Mouse (Mus musculus) embryonic facial prominence, embryonic 15.5 days (tissue): Measurements from ENCODE around the gene Hoxd9. TPM values are rescaled to one million over a fixed set of nuclear protein-coding genes. Genes with fewer than 3 reads are reported as not detected.

Experiments used
- ATAC-seq: fragments of 200-750 bp; cut with Nextera tagmentation; 2 replicates; pipeline ENCODE4 v1.8.0; 2017; ENCODE audit warnings: low read depth, moderate TSS enrichment; ENCODE audit not compliant: insufficient number of reproducible peaks, low FRiP score, low TSS enrichment
- H3K27ac ChIP-seq: fragments of 300-500 bp; sonication (generic); replicated peaks from 2 replicates; pipeline ENCODE4 v1.5.1; 2015; ENCODE audit warnings: mild to moderate bottlenecking, inconsistent platforms
- H3K27me3 ChIP-seq: fragments of 300-500 bp; sonication (generic); 2 replicates; pipeline ENCODE4 v1.6.1; 2015; ENCODE audit warnings: inconsistent platforms
- H3K36me3 ChIP-seq: fragments of 300-500 bp; sonication (generic); 2 replicates; pipeline ENCODE4 v1.6.1; 2015; ENCODE audit warnings: mild to moderate bottlenecking, inconsistent platforms
- H3K4me1 ChIP-seq: fragments of 300-500 bp; sonication (generic); 2 replicates; pipeline ENCODE4 v1.6.1; 2015; ENCODE audit warnings: inconsistent platforms
- H3K4me2 ChIP-seq: fragments of 300-500 bp; sonication (generic); replicated peaks from 2 replicates; pipeline ENCODE4 v1.6.1; 2015; ENCODE audit warnings: mild to moderate bottlenecking, inconsistent platforms
- H3K4me3 ChIP-seq: fragments of 300-500 bp; sonication (generic); replicated peaks from 2 replicates; pipeline ENCODE4 v1.5.1; 2015; ENCODE audit warnings: mild to moderate bottlenecking, inconsistent platforms
- H3K9ac ChIP-seq: fragments of 300-500 bp; sonication (generic); 2 replicates; pipeline ENCODE4 v1.6.1; 2015; ENCODE audit warnings: inconsistent platforms
- H3K9me3 ChIP-seq: fragments of 300-500 bp; sonication (generic); replicated peaks from 2 replicates; pipeline ENCODE4 v1.6.1; 2016; ENCODE audit warnings: inconsistent platforms
- WGBS: fragments of 180-500 bp; shearing (Covaris S2); methylation state at CpG from one replicate; pipeline ENCODE4 v1.1.7; 2015; 5-methylcytosine and 5-hydroxymethylcytosine counted together
- polyA plus RNA-seq: library from polyadenylated mRNA; unstranded; fragments of >200 nt; fragmentation: Nextera tagmentation; extraction: Ambion mirVana; gene quantifications from 2 replicates; pipeline ENCODE4 v1.2.1, GENCODE M21; 2015

Hoxd9 gene
- polyA plus RNA-seq, 1 experiment from 2014 or later = 2.8 TPM

DNA sequence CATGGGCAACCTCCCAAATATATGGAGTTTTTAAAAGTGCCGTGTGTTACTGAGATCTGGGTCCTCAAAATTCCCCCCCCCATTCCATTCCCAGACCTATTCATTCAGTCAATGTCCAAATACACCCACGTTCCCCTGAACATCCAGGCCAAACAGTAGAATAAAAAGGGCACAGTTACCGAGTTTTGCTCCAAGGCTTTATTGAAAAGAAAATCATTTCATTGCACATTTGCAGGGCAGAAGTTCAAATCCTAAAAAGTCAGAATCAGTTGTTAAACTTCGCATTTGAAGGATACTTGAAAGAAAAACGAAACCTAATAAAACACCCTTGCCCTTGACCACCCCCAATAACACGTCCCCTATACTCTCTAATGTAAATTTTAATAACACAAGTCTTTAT, 5.3 kb downstream of the Hoxd9 start:
- no peak for ATAC-seq
- Histone ChIP-seq H3K27me3 (peaks cover 95% of the 10 kb centered on the region), H3K27ac (no peak overlapping the region), H3K4me3 (no peak overlapping the region), H3K9ac (no peak overlapping the region), H3K4me1 (peaks cover 29% of the 10 kb centered on the region), H3K4me2 (no peak overlapping the region), H3K9me3 (no peaks in the 10 kb centered on the region), H3K36me3 (no peaks in the 10 kb centered on the region)
- WGBS = 24% methylated on average over 6 of the region's 6 CpGs

- Histone ChIP-seq H3K27me3 (peaks cover 94% of the 10 kb centered on the region), H3K4me3 (no peak overlapping the region), H3K9ac (no peak overlapping the region), H3K9me3 (no peaks in the 10 kb centered on the region), H3K36me3 (no peaks in the 10 kb centered on the region), H3K27ac (no peak overlapping the region), H3K4me1 (peaks cover 24% of the 10 kb centered on the region), H3K4me2 (no peak overlapping the region)
- WGBS = 15% methylated on average over 10 of the region's 10 CpGs
- no peak for ATAC-seq
These were observed 5.8 kb downstream of the Hoxd9 start for GRCm38 (mm10) chr2:74703317-74703716.

DNA sequence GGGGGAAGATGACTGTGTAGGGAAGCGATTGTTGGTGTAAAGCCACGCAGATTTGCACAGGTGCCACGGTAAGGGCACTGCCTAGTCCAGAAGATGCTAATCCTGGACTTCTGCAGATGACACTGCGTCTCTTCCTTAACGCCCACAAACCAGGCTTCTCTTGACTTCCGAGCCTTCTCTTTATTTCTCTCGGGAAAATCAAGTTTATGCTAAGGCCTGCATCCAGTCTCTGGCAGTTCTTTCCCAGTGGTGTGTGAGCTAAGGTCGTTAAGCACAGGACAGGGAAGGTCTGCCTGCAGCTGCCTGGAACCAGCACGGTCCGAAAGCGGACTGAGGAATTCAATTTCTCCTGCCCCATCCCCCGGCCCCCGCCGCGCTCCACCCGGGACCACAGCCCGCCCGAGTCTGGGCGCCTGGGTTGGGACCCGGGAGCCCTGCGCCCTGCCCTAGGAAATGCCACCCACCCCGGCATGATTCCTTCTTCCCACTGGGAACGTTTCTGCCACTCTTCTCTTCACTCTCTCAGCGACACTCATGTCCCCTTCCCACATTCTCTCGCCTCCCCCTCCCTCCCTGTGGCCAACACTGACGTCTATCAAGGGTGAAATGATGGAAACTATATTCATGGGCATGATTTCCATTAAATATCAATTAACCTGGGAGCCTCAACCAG, 6.3 kb downstream of the Hoxd9 start:
- WGBS = 4% methylated on average over 26 of the region's 26 CpGs
- H3K4me2 ChIP-seq = peak overlapping the region; percentile 84; the same call in 1 of the 2 replicates

GRCm38 (mm10) chr2:74704393-74704998, 7.0 kb downstream of the Hoxd9 start, which contains the start of gene Hoxd8:
Gene Hoxd8, plus strand, starts transcription at chr2:74704615.
- Histone ChIP-seq H3K4me2 (peak within 1 kb of the TSS; percentile 84), H3K36me3 (no peaks in the 10 kb centered on the region), H3K9me3 (no peaks in the 10 kb centered on the region), H3K9ac (peak within 1 kb of the TSS; percentile 28; the same call in 1 of the 2 replicates), H3K4me3 (peak within 1 kb of the TSS; percentile 50), H3K4me1 (peaks cover 18% of the 10 kb centered on the region), H3K27me3 (peaks cover 94% of the 10 kb centered on the region), H3K27ac (peak within 1 kb of the TSS; percentile 55)
- under 1% methylated on average over 52 of the region's 52 CpGs for WGBS
- ATAC-seq = no peak; the same call in 1 of the 2 replicates

More for the DNA sequence above, 6.3 kb downstream of the Hoxd9 start:
- Histone ChIP-seq H3K4me3 (peak overlapping the region; percentile 50; the same call in 1 of the 2 replicates), H3K9ac (no peak overlapping the region), H3K36me3 (no peaks in the 10 kb centered on the region), H3K4me1 (peaks cover 19% of the 10 kb centered on the region), H3K9me3 (no peaks in the 10 kb centered on the region), H3K27ac (no peak overlapping the region), H3K27me3 (peaks cover 94% of the 10 kb centered on the region)
- no peak for ATAC-seq

- Histone ChIP-seq H3K9ac (peak overlapping the region; percentile 28; the same call in 1 of the 2 replicates), H3K4me2 (peak overlapping the region; percentile 84), H3K9me3 (no peaks in the 10 kb centered on the region), H3K4me3 (peak overlapping the region; percentile 50), H3K36me3 (no peaks in the 10 kb centered on the region), H3K27ac (peak overlapping the region; percentile 55), H3K27me3 (peaks cover 94% of the 10 kb centered on the region), H3K4me1 (peaks cover 18% of the 10 kb centered on the region)
- ATAC-seq = no peak
- WGBS = under 1% methylated on average over 58 of the region's 66 CpGs
These were observed 7.5 kb downstream of the Hoxd9 start for GRCm38 (mm10) chr2:74704999-74705466.

DNA sequence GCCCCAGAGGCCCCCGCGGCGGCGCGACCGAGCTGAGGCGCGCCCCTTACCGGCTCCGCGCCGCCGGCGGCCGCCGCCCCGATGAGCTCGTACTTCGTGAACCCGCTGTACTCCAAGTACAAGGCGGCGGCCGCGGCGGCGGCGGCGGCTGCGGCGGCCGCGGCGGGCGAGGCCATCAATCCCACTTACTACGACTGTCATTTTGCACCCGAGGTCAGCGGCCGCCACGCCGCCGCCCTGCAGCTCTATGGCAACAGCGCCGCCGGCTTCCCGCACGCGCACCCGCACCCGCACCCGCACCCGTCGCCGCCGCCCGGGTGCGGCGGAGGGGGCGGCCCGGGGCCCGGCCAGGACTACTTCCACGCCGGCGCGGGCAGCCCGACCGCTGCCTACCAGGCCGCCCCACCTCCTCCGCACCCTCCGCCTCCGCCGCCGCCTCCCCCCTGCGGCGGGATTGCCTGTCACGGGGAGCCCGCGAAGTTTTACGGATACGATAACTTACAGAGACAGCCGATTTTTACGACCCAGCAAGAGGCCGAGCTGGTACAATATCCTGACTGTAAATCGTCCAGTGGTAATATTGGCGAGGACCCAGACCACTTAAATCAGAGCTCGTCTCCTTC, 8.1 kb downstream of the Hoxd9 start:
- peak overlapping the region; percentile 55 for H3K27ac ChIP-seq
- H3K9me3 ChIP-seq = no peaks in the 10 kb centered on the region
- WGBS = under 1% methylated on average over 75 of the region's 85 CpGs
- H3K4me3 ChIP-seq = peak overlapping the region; percentile 50
- H3K36me3 ChIP-seq = no peaks in the 10 kb centered on the region
- H3K4me1 ChIP-seq = peaks cover 18% of the 10 kb centered on the region
- H3K27me3 ChIP-seq = peaks cover 94% of the 10 kb centered on the region
- no peak for ATAC-seq
- peak overlapping the region; percentile 28; the same call in 1 of the 2 replicates for H3K9ac ChIP-seq
- peak overlapping the region; percentile 84 for H3K4me2 ChIP-seq

GRCm38 (mm10) chr2:74706393-74706960, 8.9 kb downstream of the Hoxd9 start:
- Histone ChIP-seq H3K4me3 (peak overlapping the region; percentile 50), H3K9ac (no peak overlapping the region)
- 2% methylated on average over 13 of the region's 13 CpGs for WGBS

GRCm38 (mm10) chr2:74707599-74707998, 10.1 kb downstream of the Hoxd9 start:
- Histone ChIP-seq H3K4me3 (no peak overlapping the region), H3K9ac (no peak overlapping the region), H3K9me3 (no peaks in the 10 kb centered on the region), H3K27ac (no peak overlapping the region), H3K4me1 (peaks cover 26% of the 10 kb centered on the region), H3K27me3 (peaks cover 95% of the 10 kb centered on the region), H3K36me3 (no peaks in the 10 kb centered on the region), H3K4me2 (no peak overlapping the region)
- ATAC-seq = no peak
- 7% methylated on average over 7 of the region's 7 CpGs for WGBS

More at GRCm38 (mm10) chr2:74706393-74706960, 8.9 kb downstream of the Hoxd9 start:
- H3K4me1 ChIP-seq = peaks cover 18% of the 10 kb centered on the region
- H3K27me3 ChIP-seq = peaks cover 92% of the 10 kb centered on the region
- no peak for ATAC-seq
- H3K9me3 ChIP-seq = no peaks in the 10 kb centered on the region
- H3K36me3 ChIP-seq = no peaks in the 10 kb centered on the region
- no peak overlapping the region for H3K4me2 ChIP-seq
- no peak overlapping the region for H3K27ac ChIP-seq

- H3K4me2 ChIP-seq = no peak overlapping the region
- ATAC-seq = no peak
These were observed 11.1 kb downstream of the Hoxd9 start for GRCm38 (mm10) chr2:74708676-74709075.

GRCm38 (mm10) chr2:74709465-74710419, 12.2 kb downstream of the Hoxd9 start:
- Histone ChIP-seq H3K4me2 (no peak overlapping the region), H3K27ac (no peak overlapping the region), H3K4me3 (no peak overlapping the region), H3K4me1 (peaks cover 19% of the 10 kb centered on the region), H3K9ac (no peak overlapping the region), H3K27me3 (peaks cover 94% of the 10 kb centered on the region), H3K36me3 (no peaks in the 10 kb centered on the region), H3K9me3 (no peaks in the 10 kb centered on the region)
- WGBS = 9% methylated on average over 5 of the region's 5 CpGs
- no peak for ATAC-seq

More at GRCm38 (mm10) chr2:74708676-74709075, 11.1 kb downstream of the Hoxd9 start:
- Histone ChIP-seq H3K9me3 (no peaks in the 10 kb centered on the region), H3K9ac (no peak overlapping the region), H3K27ac (no peak overlapping the region), H3K4me3 (no peak overlapping the region), H3K27me3 (peaks cover 94% of the 10 kb centered on the region), H3K4me1 (peaks cover 26% of the 10 kb centered on the region), H3K36me3 (no peaks in the 10 kb centered on the region)
- WGBS = 12% methylated on average over 4 of the region's 4 CpGs
